Mouse (Mus musculus) hindbrain, embryonic 15.5 days (tissue): ENCODE data around the gene Gramd2. TPM values are rescaled to one million over a fixed set of nuclear protein-coding genes. Genes with fewer than 3 reads are reported as not detected.

Experiments
- ATAC-seq: fragments of 200-750 bp; cut with Nextera tagmentation; 2 replicates; pipeline ENCODE4 v1.8.0; 2017; ENCODE audit warnings: low read depth, moderate number of reproducible peaks, moderate TSS enrichment; ENCODE audit not compliant: low FRiP score
- H3K27ac ChIP-seq: fragments of 300-500 bp; sonication (generic); replicated peaks from 2 replicates; pipeline ENCODE4 v1.5.1; 2015; ENCODE audit warnings: mild to moderate bottlenecking, inconsistent platforms
- H3K27me3 ChIP-seq: fragments of 300-500 bp; sonication (generic); 2 replicates; pipeline ENCODE4 v1.6.1; 2015; ENCODE audit warnings: control low read depth, inconsistent platforms
- H3K36me3 ChIP-seq: fragments of 300-500 bp; sonication (generic); 2 replicates; pipeline ENCODE4 v1.6.1; 2015; ENCODE audit warnings: control low read depth, inconsistent platforms
- H3K4me1 ChIP-seq: fragments of 300-500 bp; sonication (generic); replicated peaks from 2 replicates; pipeline ENCODE4 v1.6.1; 2015; ENCODE audit warnings: control low read depth, inconsistent platforms
- H3K4me2 ChIP-seq: fragments of 300-500 bp; sonication (generic); 2 replicates; pipeline ENCODE4 v1.6.1; 2015; ENCODE audit warnings: moderate library complexity, mild to moderate bottlenecking, inconsistent platforms
- H3K4me3 ChIP-seq: fragments of 300-500 bp; sonication (generic); 2 replicates; pipeline ENCODE4 v1.5.1; 2015; ENCODE audit warnings: mild to moderate bottlenecking, inconsistent platforms
- H3K9ac ChIP-seq: fragments of 300-500 bp; sonication (generic); 2 replicates; pipeline ENCODE4 v1.6.1; 2015; ENCODE audit warnings: inconsistent platforms
- H3K9me3 ChIP-seq: fragments of 300-500 bp; sonication (generic); 2 replicates; pipeline ENCODE4 v1.6.1; 2016; ENCODE audit warnings: control low read depth, inconsistent platforms
- WGBS: fragments of 180-500 bp; shearing (Covaris S2); methylation state at CpG from one replicate; pipeline ENCODE4 v1.1.7; 2015; 5-methylcytosine and 5-hydroxymethylcytosine counted together
- polyA plus RNA-seq: library from polyadenylated mRNA; unstranded; fragments of >200 nt; fragmentation: Nextera tagmentation; extraction: Ambion mirVana; gene quantifications from 2 replicates; pipeline ENCODE4 v1.2.1, GENCODE M21; 2015

Gramd2 gene
- polyA plus RNA-seq, 1 experiment from 2014 or later, result 5.2 TPM

DNA sequence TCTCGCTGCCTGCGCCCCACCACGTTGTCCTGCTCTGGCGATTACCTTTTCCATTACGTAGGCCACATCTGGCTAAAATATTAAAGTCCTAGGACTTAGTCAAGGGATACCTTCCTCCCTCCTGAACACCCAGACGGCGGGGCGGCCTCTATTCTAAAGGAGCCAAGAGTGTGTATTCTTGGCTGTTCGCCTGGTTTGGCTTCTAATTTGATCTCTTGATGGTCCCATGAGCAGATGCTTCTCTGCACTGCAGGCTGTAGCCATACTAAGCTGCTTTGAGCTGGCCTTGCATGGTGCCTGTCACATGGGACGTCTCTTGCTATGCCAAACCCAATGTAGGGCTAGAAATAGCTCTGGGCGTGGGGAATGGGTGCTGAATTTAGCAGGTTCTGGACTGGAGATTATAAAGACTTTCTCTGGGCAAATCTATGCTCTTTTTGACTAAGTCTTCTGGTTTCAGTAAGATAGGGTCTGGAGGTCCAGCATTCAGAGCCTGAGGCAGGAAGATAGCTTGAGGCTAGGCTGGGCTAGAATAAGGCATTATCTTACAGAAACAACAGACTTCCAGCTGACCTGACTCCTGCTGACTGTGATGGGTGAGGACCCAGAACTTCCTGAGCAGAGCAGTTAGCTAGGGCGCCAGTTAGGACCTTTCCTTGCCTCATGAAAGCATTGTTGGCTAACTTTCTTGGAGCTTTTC lies 7.6 kb upstream of the Gramd2 start:
- Histone ChIP-seq H3K4me1 (no peaks in the 10 kb centered on the region), H3K27ac (no peak overlapping the region), H3K4me2 (no peak overlapping the region), H3K36me3 (peaks cover 94% of the 10 kb centered on the region), H3K9me3 (no peaks in the 10 kb centered on the region), H3K9ac (no peak overlapping the region), H3K4me3 (no peak overlapping the region), H3K27me3 (no peaks in the 10 kb centered on the region)
- 82% methylated on average over 12 of the region's 12 CpGs for WGBS
- ATAC-seq, result no peak

DNA sequence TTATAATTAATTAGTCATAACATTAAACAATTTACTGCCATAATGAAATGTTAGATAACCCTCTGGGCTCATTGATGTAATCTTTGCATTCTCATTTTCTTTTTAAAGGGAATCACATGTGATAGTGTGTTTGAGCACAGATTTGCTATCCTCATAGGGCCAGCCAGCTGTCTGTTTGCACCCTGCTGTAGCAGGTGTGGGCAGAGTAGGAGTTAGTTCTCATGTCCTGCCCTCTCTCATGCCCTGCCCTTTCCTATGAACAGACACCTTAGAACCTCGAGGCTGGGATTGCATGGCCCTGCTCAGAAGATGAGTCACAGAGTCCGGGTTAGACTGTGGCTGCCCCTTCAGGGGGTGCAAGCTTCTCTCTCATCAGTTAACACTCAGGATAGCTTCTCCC lies 6.5 kb upstream of the Gramd2 start:
- Histone ChIP-seq H3K27me3 (no peaks in the 10 kb centered on the region), H3K4me2 (no peak overlapping the region), H3K9me3 (no peaks in the 10 kb centered on the region), H3K36me3 (peaks cover 94% of the 10 kb centered on the region), H3K4me3 (no peak overlapping the region), H3K27ac (no peak overlapping the region), H3K9ac (no peak overlapping the region), H3K4me1 (no peaks in the 10 kb centered on the region)
- WGBS, result 86% methylated on average over 2 of the region's 2 CpGs
- ATAC-seq, result no peak

DNA sequence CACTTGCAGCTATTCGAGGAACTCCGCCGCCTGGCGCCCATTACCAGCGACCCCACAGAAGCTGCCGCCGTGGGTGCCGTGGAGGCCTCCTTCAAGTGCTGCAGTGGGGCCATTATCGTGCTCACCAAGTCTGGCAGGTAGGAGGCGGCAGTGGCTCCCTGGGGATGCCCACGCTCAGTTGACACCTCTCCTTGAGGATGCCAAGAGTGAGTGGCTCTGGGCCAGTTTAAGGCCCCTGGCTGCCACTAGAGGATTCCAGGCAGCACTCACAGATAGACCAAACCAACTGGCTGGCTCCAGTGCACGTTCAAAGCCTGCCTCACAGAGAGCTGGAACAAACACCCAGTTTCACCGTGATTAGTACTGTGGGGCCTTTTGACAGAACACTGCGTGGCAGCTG lies 4.3 kb upstream of the Gramd2 start:
- Histone ChIP-seq H3K4me1 (peaks cover 10% of the 10 kb centered on the region), H3K9ac (no peak overlapping the region), H3K27me3 (no peaks in the 10 kb centered on the region), H3K4me2 (no peak overlapping the region), H3K27ac (no peak overlapping the region), H3K4me3 (no peak overlapping the region), H3K36me3 (peaks cover 81% of the 10 kb centered on the region), H3K9me3 (no peaks in the 10 kb centered on the region)
- WGBS, result 88% methylated on average over 14 of the region's 14 CpGs
- no peak for ATAC-seq

DNA sequence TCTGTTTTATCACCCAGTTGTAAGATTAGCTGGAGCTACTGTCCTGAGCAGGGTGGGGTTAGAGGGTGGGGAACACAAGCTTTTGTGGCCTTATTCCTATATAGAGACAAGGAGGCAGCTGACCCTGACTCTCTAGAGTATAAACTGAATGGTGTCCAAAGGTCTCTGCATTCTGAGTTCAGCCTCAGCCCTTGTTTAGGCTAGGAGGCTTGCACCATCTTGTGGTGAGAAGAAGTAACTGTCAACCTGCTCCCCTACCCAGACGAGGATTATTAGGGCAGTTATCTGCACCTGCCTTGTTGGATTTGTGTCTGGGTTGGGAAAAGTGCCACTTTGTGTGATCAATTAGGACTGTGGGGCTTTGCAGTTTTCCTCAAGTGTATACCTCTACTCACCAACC lies 1.6 kb upstream of the Gramd2 start:
- Histone ChIP-seq H3K4me1 (peaks cover 13% of the 10 kb centered on the region), H3K27ac (no peak overlapping the region), H3K9me3 (no peaks in the 10 kb centered on the region), H3K9ac (no peak overlapping the region), H3K4me2 (no peak overlapping the region), H3K4me3 (no peak overlapping the region), H3K36me3 (peaks cover 54% of the 10 kb centered on the region), H3K27me3 (no peaks in the 10 kb centered on the region)
- no peak for ATAC-seq
- 17% methylated on average over 1 of the region's 1 CpGs for WGBS

DNA sequence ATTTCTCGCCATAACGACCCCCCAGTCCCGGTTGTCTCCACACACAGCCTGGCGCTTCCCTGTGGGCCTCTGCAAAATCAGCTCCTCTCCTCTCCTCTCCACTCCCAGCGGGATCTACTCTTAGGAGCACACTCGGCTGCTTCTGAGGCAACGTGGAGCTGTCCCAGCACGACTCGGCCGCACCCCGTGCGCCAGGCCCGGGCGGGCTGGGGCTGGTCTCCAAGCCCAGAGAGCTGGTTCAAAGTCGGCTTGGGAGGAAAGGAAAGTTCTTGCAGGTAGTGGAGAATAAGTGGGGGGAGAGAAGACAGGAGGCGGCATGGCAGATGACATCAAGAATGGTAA lies 561 bp downstream of the Gramd2 start:
- WGBS, result 7% methylated on average over 16 of the region's 16 CpGs
- no peaks in the 10 kb centered on the region for H3K27me3 ChIP-seq

DNA sequence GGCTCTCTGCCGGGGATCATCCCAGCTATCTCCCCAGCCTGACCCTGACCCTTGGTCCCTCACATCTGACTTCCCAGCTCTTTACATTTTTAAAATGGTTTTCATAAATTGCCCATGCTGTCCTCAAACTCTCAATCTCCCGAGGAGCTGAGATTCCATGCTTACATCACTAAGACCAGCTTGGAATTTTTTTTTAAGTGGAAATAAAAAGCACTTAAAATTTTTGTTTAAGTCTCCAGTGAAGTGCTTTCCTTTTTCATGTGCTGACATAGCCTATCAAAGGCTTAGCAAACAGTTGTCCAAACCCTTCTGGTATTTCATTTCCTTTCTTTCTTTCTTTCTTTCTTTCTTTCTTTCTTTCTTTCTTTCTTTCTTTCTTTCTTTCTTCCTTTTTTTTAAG lies 4.1 kb downstream of the Gramd2 start:
- ATAC-seq, result no peak
- no peak overlapping the region for H3K27ac ChIP-seq
- no peak overlapping the region for H3K4me2 ChIP-seq
- H3K4me3 ChIP-seq, result no peak overlapping the region
- H3K36me3 ChIP-seq, result 0 out of 2 replicates have a peak, but pooled peaks cover 4% of the 10 kb centered on the region
- no peaks in the 10 kb centered on the region for H3K27me3 ChIP-seq
- H3K9ac ChIP-seq, result no peak overlapping the region
- H3K9me3 ChIP-seq, result no peaks in the 10 kb centered on the region
- H3K4me1 ChIP-seq, result peaks cover 13% of the 10 kb centered on the region
- WGBS, result 79% methylated on average over 2 of the region's 2 CpGs

More for the DNA sequence above, 561 bp downstream of the Gramd2 start:
- H3K4me3 ChIP-seq, result peak overlapping the region; percentile 57
- peak overlapping the region; percentile 80 for H3K4me2 ChIP-seq
- peak; percentile 36 for ATAC-seq
- peaks cover 33% of the 10 kb centered on the region for H3K36me3 ChIP-seq
- H3K4me1 ChIP-seq, result peaks cover 13% of the 10 kb centered on the region
- no peaks in the 10 kb centered on the region for H3K9me3 ChIP-seq
- H3K9ac ChIP-seq, result peak overlapping the region; percentile 60
- H3K27ac ChIP-seq, result no peak overlapping the region

DNA sequence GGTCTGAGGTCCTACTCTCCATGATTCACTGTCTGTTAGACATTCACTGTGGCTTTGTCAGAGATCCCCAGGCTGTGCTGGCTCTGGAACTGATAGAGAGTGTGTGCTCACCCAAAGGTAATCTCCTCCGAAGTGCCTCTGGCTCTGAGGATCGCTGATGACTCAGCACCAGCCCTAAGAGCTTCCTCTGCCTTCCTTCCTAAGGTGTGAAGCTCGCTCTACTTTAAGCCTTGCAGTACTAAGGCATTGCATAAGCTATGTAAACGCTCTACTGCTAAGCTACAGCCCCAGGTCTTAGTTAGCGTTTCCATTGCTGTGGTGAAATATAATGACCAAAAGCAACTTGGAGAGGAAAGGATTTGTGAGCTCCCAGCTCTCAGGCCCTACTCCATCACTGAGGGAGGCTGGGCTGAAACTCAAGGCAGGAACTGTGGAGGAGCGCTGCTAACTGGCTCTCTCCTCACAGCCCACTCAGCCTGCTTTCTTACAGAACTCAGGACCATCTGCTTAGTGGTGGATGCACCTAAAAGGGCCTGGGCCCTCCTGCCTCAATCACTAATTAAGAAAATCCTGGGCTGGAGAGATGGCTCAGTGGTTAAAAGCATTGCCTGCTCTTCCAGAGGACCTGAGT lies 7.6 kb downstream of the Gramd2 start:
- WGBS, result 46% methylated on average over 6 of the region's 6 CpGs
- Histone ChIP-seq H3K4me1 (peaks cover 13% of the 10 kb centered on the region), H3K27me3 (no peaks in the 10 kb centered on the region), H3K4me2 (no peak overlapping the region), H3K4me3 (no peak overlapping the region), H3K9me3 (no peaks in the 10 kb centered on the region), H3K9ac (no peak overlapping the region), H3K36me3 (no peaks in the 10 kb centered on the region), H3K27ac (no peak overlapping the region)
- no peak for ATAC-seq

DNA sequence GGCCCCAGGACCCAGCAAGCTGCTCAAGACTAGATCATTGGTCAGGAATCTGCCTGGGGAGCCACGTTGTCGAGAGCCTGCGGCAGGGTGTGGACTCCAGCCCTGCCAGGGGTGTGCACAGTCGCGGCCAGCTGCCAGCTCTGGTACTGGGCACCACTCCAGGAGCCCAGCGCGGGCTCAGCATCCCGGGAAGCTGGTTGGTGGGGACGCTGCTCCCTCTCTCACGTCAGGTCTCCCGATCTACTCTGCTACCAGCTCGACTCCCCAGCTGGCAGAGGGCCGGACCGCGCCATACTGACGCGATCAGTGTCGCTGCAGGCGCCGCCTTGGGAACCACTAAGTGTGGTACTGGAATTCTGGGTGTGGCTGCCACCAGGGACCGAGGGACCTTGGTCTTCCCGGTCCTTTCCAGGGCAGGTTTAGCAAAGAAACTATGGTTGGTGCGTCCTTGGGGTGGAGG lies 11.7 kb downstream of the Gramd2 start:
- H3K4me1 ChIP-seq, result peaks cover 13% of the 10 kb centered on the region

DNA sequence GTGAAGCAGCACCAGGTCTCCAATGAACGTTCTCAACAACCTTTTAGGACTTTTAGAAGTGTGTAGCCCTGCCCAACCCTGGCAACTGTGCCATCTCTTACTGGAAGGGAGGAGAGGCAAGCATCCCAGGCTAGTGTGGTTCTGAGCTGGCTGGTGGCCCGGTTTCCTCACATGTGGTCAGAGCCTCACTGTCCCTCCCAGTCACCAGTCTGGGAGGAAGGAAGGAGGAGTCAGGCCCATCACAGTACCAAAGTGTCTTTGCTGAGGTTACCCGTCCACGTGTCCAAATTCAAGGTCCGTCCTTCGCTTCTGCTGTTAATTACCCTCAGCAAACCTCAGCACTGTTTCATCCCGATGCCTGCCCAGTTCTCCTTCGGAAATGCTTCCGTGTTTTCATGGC lies 12.2 kb downstream of the Gramd2 start:
- Histone ChIP-seq H3K9me3 (no peaks in the 10 kb centered on the region), H3K4me3 (peak overlapping the region; percentile 29), H3K4me1 (peaks cover 13% of the 10 kb centered on the region), H3K9ac (peak overlapping the region; percentile 5; the same call in 1 of the 2 replicates), H3K4me2 (peak overlapping the region; percentile 55), H3K36me3 (no peaks in the 10 kb centered on the region), H3K27ac (peak overlapping the region; percentile 11; the same call in 1 of the 2 replicates), H3K27me3 (no peaks in the 10 kb centered on the region)
- 30% methylated on average over 9 of the region's 9 CpGs for WGBS
- ATAC-seq, result peak; percentile 78

More for the DNA sequence above, 11.7 kb downstream of the Gramd2 start:
- WGBS, result 1% methylated on average over 23 of the region's 23 CpGs
- H3K27me3 ChIP-seq, result no peaks in the 10 kb centered on the region
- peak overlapping the region; percentile 5; the same call in 1 of the 2 replicates for H3K9ac ChIP-seq
- H3K9me3 ChIP-seq, result no peaks in the 10 kb centered on the region
- peak overlapping the region; percentile 29 for H3K4me3 ChIP-seq
- peak; percentile 86 for ATAC-seq
- H3K4me2 ChIP-seq, result peak overlapping the region; percentile 55
- no peaks in the 10 kb centered on the region for H3K36me3 ChIP-seq
- H3K27ac ChIP-seq, result peak overlapping the region; percentile 11; the same call in 1 of the 2 replicates

DNA sequence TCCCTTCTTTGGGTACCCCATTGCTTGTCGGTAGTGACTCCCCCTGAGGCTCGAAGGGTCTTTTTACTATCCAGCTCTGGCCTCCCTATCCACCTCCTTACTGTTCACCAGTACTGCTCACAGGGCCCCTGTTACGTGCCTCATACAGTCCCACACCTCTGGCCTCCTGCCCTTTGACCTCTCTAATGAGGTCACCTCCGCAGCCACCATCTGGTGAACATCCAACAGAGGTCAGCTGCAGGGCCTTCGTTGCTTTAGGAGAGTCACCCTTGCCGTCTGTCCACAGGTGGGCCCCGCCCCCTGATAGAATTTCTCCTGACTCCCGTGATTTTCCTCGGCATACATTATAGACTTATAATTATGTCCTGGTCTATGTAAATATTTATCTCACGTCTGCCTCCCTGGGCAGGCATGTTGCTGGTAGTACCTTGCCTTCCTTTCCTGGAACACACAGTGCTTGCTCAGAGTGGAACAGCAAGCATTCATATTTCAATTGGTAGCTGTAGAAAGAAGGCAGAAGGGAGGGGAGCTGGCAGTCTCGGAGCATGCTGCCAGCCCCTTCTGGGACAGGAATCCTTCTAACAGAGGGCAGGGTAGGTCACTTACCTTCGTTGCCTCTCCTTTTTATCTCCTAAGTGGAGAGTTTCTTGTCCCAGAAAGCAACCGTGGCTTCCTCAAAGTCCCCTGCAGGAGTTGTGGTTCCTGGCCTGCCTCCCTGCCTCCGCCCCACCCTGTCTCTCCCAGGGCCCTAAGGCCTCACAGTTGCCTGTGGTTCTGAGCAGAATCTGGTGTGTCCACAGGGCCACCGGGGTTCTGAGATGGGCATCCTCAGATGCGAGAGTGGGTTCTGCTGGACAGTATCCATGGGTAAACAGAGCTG lies 14.9 kb downstream of the Gramd2 start:
- H3K4me2 ChIP-seq, result no peak overlapping the region
- peaks cover 13% of the 10 kb centered on the region for H3K4me1 ChIP-seq
- no peaks in the 10 kb centered on the region for H3K27me3 ChIP-seq
- H3K9ac ChIP-seq, result no peak overlapping the region
- no peak overlapping the region for H3K4me3 ChIP-seq
- 63% methylated on average over 16 of the region's 16 CpGs for whole genome bisulfite sequencing
- no peak overlapping the region for H3K27ac ChIP-seq
- no peaks in the 10 kb centered on the region for H3K9me3 ChIP-seq
- no peaks in the 10 kb centered on the region for H3K36me3 ChIP-seq
- ATAC-seq, result no peak

DNA sequence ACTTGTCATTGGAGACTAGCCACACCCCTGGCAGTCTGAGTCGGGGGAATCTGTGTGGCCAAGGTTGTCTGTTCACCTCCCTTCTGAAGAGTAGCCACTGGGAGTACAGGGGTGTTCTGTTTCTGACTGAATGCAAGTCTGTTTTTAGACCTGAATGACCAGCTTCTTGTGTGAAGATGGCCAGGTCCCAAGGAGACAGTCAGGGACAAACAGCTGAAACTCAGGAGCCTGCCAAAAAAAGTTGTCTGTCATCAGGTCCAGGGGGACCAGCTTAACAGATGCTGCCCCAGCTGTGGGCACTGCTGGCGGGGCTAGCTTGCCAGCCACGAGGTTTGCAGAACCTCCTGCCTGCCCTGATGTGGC lies 15.5 kb downstream of the Gramd2 start:
- no peak overlapping the region for H3K4me2 ChIP-seq
- no peaks in the 10 kb centered on the region for H3K9me3 ChIP-seq
- 48% methylated on average over 3 of the region's 3 CpGs for WGBS
- peaks cover 13% of the 10 kb centered on the region for H3K4me1 ChIP-seq
- no peaks in the 10 kb centered on the region for H3K27me3 ChIP-seq
- 0 out of 2 replicates have a peak, but pooled peaks have one; percentile 9 for ATAC-seq
- H3K27ac ChIP-seq, result no peak overlapping the region
- no peaks in the 10 kb centered on the region for H3K36me3 ChIP-seq
- H3K4me3 ChIP-seq, result no peak overlapping the region
- H3K9ac ChIP-seq, result no peak overlapping the region

DNA sequence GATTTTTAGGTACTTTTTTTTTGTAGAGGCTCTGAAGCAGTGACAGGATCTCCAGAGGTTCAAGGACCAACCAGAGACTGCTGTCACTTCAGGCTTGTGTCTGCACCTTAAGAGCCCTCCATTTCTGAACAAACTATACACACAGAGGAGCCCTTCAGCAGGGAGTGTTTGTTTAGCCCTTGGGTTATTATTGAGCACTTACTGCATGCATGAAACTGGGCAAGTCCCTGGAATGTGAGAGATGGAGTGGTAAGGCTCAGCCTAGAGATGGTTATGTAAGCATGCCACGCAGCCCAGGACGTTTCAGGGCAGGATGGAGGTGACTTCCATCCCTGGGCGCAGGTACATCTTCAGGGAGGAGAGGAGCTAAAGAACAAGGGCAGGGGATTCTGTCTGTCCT lies 16.4 kb downstream of the Gramd2 start:
- WGBS, result 87% methylated on average over 3 of the region's 3 CpGs
- no peak for ATAC-seq
- Histone ChIP-seq H3K27me3 (no peaks in the 10 kb centered on the region), H3K4me3 (no peak overlapping the region), H3K9ac (no peak overlapping the region), H3K4me1 (peaks cover 12% of the 10 kb centered on the region), H3K27ac (no peak overlapping the region), H3K9me3 (no peaks in the 10 kb centered on the region), H3K4me2 (no peak overlapping the region), H3K36me3 (no peaks in the 10 kb centered on the region)
